Mouse (Mus musculus): ENCODE results near the gene Trmt2b.
"Not testable (repeated sequence)": the region's sequence is repeated elsewhere in the genome, so short reads cannot be mapped to it uniquely, and the experiment has no call there.

Trmt2b gene

DNA sequence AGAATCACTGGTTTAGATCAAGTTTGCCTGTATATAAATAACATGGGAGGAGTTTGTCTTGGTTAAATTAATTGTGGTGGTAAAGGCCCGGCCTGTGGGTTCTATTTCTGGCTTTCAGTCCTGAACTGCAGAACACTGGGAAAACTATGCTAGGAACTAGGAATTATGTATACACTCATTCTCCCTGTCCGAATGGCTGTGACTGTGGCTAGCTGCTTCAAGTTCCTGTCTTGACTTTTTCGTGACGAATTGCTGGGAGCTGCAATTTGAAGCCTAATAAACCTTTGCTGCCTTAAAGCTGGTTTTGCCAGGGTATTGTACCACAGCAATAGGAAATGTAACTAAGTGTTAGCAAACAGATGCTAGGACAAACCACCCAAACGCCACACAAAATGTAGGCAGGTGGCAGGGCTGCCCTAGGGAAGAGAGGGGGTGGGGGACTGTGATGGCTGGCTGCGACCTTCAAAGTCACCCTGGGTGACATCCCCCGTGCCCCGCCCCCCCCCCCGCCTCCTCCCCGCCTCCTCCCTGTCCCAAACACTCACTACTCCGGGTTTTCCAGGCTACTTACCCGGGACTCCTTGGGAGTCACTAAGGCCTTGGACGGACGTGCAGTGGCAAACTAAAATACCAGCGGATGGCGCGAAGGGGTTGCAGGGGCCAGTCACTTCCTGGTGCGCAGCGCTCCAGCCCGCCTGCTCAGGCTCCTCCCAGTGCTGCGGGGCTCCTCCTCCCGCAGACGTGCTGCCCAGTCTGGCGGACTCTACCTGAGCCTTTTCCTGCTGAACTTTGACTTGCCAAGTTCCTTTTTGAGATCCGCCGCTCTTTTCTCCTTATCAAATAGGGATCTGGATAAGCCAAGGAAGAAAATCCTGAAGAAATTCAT, at the start of gene Trmt2b:
Gene Trmt2b, minus strand, starts transcription at position 710 of the 886 bp plus-strand sequence.
- DNase-seq, result peak; percentile 72

DNA sequence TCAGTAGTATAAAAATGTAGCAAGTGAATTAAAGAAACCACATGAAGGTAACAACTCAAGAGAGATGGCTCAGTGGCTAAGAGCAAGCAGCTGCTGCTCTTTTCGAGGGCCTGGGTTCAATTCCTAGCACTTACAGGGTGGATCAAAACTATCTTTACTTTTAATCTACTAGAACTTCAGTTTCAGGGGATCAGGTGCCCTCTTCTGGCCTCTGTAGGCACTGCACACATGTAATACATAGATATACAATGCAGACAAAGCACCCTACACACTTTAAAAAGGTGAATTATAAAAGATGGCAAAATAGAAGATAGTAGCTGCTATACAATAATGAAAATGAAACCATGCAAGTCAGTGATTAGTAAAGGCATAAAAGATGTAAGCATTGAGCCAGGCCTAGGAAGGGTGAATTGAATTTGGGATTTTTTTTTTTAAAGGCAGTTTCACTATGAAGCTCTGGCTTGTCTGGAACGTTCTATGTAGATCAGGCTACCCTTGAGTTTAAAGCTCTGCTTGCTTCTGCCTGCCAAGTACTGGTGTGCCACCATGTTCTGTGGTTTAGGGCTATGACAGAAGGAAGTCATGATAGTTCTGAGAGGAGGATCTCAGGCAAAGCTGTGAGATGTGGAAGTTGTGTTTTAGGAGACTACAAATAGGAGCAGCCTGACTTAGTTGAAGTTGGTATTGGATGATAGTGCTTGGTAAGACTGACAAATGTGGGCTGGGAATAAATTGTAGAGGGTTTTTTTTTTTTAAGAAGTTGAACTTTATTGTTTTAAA, 42.6 kb upstream of the Trmt2b start:
- DNase-seq, result peak; percentile 61

DNA sequence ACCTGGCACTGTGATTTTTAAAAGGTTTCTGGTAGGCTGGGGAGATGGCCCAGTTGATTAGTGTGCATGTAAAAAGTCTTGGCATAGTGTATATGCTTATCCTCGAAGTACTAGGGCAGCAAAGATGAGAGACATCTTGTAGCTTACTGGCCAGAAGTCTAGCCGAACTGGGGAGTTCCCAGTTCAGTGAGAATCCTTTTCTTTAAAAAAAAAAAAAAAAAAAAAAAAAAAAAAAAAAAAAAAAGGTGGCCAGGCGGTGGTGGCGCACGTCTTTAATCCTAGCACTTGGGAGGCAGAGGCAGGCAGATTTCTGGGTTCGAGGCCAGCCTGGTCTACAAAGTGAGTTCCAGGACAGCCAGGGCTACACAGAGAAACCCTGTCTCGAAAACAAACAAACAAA, 34.4 kb upstream of the Trmt2b start:
- DNase-seq, result not testable (repeated sequence)

DNA sequence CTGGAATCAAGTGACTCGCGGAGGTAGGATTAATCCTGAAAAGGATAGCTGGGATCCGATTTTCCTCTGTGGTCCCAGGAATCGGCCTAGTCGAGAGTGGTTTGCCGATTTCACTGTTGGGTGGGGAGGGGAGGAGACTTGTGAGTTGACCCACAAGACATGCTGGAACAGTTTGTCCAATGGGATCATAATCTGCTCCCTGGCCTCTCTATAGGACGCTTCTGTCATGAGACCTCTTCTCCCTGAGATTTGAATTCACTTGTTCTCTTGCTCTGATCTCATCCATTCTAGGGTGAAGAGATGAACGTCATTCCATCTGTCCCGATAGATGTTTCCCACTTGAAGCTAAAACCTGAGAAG, 31.5 kb upstream of the Trmt2b start:
- no peak for DNase-seq

DNA sequence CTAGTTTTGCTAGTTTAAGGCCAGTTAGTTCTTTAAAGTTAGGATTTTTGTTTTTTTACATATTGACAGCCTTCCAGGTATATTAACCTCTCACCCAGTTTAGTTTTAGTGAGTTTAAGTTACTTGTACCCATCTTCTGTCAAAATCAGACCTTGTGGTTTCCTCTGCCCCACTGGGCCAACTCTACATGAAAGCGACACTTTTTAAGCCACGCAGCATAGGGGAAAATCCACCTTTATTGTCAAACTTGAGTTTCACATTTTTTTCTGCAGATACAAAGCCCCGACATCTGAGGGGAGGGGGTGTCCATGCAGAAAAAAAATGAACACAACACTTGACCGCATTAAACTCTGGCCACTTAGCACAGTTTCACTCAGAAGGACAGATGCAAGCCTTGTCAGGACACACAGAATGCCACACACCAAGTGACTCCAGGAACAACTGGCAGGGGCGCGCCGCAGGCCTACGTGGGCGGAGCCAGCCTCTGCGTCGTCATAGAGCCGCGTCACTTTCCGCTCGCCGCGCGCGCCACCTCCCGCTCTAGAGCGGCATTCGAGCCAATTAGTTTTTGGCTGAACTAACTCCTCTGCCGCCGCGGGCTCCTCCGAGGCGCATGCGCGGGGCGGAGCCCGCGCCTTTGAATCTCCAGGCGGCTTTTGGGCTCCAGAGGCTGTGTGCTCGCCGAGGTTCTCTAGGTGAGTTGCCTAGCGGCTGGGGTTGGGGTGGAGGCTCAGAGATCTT, 30.9 kb upstream of the Trmt2b start, which contains the start of gene Cenpi:
Gene Cenpi, plus strand, starts transcription at position 551 of the 741 bp plus-strand sequence.
- peak; percentile 90 for DNase-seq

DNA sequence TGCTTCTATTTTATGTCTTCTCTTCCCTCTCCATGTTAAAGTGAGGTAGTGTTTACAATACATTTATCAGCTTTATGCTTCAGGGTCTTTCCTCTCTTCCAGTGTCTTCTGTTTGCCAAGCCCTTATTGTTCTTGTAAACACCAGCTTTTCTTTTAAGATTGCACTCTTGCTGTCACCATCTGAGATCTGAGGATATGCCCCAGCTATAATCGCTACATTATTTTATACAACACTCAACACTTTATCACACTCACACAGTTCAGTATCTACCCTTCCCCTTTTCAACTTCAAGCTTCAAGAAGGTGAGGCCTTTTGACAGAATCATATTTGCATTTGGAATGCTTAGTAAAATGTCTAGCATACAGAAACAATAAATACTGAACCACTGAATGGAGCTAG, 26.5 kb upstream of the Trmt2b start:
- DNase-seq, result no peak

DNA sequence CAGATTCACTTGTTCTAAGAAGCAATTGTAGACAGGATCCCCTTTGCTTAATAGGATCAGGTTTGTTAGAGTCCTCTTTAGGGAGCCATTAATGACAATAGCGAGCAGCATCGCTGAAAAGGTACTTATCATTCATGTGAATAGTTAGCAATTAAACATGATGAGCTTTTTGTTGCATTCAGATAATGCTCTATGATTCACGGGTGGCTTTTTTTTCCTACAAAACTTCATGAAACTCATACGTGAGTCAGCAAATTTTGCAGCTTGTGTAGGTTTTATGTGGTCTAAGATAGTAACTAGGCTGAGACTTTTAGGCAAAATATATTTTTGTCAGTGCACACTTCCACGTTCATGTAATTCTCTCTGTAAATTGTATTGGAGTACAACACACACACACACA, 23.4 kb upstream of the Trmt2b start:
- DNase-seq, result no peak

DNA sequence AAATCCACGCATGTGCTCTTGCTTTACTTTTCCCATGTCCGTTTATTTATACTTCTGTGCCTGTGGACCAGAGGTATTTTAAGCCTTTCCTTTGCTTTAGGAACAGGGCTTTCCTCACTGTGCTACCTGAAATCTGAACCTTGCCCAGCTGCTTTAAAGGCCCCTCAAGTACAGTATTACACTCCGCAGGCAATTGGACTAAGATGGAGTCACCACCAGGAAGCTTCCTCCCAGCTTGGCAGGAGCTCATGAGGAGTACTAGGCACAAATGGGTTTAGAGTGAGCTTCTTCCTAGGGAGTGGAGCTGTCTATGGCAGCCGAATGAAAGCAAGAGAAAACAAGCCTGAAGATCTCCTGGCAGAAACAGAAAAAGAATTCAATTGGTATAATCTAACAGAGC, 20.4 kb upstream of the Trmt2b start:
- no peak for DNase-seq

DNA sequence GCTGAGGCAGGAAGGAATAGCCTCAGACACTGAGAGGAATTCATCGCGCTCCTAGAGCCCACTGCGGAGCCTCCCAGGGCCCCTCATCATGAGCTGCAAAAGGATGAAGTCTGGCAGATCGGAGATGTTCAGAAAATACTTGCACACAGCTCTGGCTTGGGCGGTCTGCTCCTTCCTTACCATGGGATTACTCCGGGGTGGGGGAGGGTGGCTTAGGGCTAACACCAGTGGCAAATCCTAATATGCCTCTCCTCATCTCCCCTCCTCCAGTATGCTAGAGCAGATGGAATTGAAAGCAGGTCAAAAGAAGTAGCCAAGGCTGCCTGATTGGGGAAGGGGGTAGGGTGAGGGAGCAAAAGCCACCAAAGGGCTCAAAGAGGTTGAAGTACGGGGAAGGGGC, 20.0 kb upstream of the Trmt2b start:
- DNase-seq, result no peak

DNA sequence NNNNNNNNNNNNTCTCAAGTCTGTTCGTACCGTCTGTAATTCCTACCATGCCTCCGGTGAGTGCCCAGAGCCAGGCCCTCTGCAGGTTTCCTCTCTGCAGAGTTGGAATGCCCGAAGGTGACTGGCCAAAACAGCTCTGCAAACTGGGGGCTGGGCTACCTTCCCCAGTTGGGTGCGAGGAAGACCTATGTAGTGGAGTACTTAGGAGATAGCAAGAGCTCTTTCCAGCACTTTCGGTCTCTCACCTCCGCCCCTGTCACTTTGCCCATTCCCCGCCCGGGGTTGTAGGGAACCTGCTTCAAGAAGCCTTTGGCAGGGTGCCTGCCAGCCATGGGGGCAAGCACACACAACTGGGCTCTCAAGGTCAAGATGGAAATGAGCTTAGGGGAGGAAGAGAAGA, 19.5 kb upstream of the Trmt2b start:
- DNase-seq, result no peak

DNA sequence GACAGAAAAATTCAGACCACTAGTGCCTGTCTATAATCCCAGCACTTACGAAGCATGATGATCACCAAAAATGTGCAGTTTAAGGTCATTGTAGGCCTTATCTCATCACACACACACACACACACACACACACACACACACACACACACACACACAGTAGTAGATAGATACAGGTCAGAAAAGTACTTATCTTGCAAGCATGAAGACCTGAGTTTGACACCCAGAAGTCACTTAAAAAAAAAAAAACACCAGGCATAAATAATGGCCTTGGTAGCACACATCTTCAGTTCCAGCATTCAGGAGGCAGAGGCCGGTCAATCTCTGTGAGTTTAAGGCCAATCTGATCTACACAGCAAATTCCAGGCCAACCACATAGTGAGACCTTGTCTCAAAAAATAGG, 10.5 kb upstream of the Trmt2b start:
- no peak for DNase-seq

DNA sequence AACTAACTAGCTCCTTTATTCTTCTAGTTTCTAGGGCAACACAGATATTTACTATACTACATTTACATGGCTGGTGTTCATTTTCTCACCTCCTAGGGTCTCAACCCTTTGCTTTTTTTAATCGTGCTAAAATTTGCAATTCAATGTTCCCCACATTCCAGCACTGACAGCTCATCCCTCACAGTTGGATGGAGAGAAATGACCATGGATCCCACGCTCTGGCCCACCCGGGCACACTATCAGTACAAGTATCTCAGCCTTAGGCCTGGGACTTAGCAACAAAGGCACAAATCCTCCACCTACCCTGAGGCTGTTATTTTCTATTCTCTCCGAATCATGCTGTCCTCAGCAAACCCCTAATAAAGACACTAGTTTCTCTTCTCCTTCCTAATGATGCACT, 9.0 kb upstream of the Trmt2b start:
- no peak for DNase-seq

DNA sequence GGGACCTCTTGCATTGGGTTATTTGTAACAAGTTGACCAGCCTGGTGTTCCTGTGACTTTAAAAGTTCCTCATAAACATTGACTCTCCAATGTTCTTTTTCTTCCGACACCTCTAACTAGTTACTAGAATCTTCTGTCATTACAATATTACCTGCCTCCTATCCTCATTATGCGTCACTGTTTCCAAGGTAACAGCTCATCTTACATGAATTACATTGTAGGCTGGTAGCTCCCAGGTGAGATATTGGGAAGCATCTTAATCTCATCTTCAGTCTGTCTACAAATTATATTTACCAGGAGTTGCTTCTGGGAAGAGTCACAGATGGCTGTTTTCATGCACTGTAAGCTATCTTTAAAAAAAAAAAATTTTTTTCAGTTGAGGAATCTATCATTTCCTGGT, 8.3 kb upstream of the Trmt2b start:
- DNase-seq, result no peak

DNA sequence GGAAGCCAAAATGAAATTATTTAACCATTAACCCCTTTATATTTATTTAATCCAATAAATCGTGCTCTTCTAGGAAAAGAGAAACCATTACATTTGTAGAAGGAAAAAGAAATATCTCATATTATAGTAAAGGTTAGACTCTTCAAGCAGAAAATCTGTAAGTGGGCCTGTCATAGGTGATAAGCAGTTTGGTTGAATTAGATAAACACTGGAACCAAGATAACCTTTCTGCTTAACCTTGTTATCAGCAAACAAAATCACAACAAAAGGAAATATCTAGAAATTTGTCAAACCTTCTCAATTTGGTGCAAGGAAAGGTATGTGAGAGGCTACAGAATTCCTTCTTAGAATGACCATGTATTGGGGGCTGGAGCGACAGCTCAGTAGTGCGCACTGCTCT, 3.7 kb upstream of the Trmt2b start:
- no peak for DNase-seq

DNA sequence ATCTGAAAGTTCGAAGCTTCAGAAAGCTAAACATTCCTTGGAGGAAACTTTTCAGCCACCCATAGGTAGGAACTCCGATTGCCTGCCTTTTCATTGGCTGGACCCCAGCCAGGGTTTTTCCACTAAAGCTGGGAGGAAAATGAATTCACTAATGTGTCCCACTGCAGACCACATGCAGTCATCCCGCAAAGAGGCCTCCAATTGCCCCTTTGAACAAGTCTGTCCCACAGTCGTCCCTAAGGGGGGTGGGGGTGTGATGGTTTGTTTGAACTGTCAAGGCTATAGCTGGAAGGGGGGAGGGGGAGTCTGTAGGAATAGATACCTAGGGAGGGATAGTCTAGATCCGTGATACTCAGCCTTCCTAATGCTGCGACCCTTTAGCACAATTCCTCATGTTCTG, 1.1 kb downstream of the Trmt2b start:
- DNase-seq, result no peak

DNA sequence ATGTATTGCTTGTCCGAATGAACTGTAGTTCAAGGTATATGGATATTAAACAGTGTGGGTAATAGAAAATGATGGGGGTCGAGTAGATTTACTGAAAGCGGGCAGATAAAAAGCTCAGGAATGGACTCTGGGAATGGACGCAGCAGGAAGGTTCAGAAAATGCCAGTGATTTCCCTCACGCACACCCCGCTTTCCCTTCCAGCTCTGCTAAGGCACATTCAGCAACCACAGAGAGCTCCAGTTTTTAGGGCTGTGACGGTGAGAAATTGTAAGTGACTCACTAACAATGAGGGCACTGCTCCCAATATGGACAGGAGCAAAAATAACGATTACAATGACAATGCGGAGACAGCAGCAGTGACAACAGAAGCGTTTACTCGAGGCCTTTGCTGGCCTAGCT, 14.7 kb downstream of the Trmt2b start:
- no peak for DNase-seq

DNA sequence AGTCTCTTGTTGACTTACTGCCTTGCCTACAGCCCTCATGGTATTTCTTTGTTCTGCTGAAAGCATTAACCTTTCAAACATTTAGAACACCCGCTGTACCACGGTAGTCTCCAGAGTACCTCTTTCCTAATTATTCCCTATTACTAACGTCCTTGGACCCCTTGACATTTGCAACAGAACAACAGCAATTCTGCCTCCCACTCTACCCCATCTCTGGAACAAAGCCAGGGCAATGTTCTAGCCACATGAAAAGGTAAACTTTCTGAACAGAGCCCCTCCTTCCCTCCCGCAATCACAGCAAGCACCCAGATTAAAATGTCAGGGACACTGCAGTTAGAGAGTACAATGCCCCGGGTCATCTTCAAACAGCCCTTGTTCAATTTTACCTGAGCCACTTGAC, 15.6 kb downstream of the Trmt2b start:
- DNase-seq, result no peak

DNA sequence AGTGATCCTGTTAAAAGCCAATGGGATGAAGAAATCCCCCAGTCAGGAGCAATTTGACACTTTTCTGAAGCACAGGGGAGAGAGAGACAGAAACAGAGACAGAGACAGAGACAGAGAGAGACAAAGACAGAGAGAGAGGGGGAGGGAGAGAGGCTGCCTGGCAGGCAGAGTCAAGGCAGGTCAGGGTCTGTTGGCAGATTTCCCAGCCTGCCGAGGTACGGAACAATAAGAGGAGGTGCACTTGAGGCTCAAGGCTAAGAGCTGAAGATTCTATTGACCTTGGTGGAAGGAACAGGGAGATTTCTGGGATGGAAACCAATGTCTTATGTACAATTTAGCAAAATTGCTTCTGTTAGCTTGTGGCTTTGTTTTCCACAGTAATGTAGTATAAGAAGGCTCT, 28.6 kb downstream of the Trmt2b start:
- DNase-seq, result no peak

DNA sequence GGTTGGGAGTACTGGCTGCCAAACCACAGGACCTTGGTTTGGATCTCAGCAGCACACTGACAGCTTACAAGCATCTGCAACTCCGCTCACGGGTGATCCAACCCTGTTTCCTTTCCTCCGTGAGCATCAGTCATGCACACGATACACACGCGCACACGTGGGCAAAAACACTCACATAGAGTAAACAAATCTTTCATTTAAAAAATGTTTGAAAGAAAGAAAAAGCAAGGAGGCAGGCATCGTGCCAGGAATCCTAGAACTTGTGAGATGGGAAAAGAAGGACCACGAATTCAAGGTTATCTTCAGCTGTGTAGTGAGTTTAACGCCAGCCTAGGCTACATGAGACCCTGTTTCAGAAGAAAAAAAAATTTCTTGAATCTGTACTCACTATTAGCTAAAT, 30.8 kb downstream of the Trmt2b start:
- no peak for DNase-seq

DNA sequence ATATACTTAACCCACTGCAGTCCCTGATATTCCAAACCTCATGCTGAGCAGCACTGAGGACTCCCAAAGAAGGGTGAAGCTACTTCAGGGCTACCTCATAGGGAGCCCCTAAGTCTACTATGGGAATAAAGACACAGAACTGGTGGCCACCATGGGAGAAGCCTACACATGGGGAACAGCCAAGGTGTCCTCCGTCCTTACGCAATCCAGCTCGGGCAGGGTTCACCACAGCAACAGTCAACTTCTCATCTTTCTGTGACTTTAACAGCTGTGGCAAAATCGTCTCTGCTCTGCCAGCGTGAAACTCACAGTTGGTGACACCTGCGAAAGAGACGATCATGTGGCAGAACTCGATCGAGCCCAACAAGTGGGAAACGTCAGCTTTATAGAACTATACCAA, 38.5 kb downstream of the Trmt2b start:
- DNase-seq, result no peak

DNA sequence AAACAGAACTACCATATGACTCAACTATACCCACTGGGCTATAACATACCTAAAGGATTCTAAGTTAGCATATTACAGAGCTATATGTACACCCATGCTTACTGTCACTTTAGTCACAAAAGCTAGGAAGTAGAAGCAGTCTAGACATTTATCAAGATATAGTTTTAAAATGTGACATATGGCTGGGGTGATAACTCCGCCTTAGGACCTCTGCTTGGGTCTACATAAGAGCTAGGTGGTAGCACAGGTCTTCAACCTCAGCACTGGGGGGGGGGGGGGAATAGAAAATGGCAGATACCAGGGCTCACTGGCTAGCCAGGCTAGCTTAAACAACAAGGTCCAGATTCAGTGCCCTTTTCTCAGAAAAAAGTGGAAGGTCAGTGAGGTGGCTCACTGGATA, 43.7 kb downstream of the Trmt2b start:
- no peak for DNase-seq

DNA sequence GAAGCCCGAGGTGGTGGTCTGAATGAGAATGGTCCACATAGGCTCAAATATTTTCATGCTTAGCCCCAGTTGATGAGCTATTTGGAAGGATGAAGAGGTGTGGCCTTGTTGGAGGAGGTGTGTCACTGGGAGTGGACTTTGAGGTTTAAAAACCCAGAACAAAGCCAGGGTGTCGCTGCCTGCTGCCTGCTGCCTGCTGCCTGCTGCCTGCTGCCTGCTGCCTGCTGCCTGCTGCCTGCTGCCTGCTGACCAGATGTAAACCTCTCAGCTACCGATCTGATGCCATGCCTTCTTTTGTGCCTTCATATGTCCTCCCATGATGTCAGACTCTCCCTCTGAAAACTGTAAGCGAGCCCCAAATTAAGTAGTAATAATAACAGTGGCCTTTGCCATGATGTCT, 54.9 kb downstream of the Trmt2b start, which contains the start of gene Nox1:
Gene Nox1, minus strand, starts transcription at position 101 of the 400 bp plus-strand sequence.
- DNase-seq, result no peak

DNA sequence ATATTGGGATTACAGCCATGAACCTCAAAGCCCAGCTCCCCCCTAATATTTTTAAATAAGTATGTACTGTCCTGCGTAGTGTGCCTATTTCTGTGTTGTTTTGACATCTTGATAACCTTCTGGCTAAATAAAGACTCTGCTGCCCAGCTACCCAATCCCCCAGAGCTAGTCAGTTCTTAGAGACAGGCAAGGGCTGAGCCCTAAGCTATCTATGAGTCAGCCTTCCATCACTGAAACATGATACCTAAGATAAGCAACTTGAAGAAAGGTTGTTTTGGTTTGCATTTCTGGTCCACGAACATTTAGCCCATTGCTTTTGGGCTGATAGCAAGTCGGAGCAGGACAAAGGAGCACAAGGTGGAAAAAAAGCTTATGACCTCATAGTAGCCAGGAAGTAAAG, 56.2 kb downstream of the Trmt2b start:
- no peak for DNase-seq

DNA sequence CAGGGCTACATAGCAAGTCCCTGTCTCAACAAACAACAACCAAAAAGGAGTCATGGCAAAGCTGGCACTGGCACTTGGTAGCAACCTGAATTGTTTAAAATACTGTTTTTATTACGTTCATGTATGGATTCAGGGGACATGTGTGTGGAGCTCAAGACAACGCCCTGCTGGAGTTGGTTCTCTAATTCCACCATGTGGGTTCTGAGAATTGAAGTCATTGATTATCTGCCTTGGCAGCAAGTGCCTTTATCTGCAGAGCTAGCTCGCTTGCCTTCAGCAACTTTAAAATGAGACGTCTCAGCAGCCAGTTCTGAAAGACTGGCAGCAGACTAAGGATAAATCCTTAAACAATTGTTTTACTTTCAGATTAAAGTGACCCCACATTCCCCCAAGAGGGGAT, 58.6 kb downstream of the Trmt2b start:
- no peak for DNase-seq
